Mouse (Mus musculus) C2C12 (cell line): ENCODE measurements around the gene Syna. TPM values are rescaled to one million over a fixed set of nuclear protein-coding genes. Genes with fewer than 3 reads are reported as not detected.

Experiments used
- H3K27me3 ChIP-seq: one replicate; pipeline ENCODE4 v1.6.1; 2011; ENCODE audit not compliant: control insufficient read depth, insufficient read depth, insufficient read length
- H3K36me3 ChIP-seq: one replicate; pipeline ENCODE4 v1.6.1; 2011; ENCODE audit not compliant: control insufficient read depth, insufficient read depth
- H3K4me3 ChIP-seq: one replicate; pipeline ENCODE4 v1.5.1; 2011; ENCODE audit warnings: mild to moderate bottlenecking, control low read depth; ENCODE audit not compliant: poor library complexity, insufficient read depth, severe bottlenecking
- H3K79me2 ChIP-seq: one replicate; pipeline ENCODE4 v1.6.1; 2011; ENCODE audit not compliant: control insufficient read depth, insufficient read depth
- H3K79me3 ChIP-seq: one replicate; pipeline ENCODE4 v1.6.1; 2011; ENCODE audit warnings: low read depth, control low read depth
- H3ac ChIP-seq: one replicate; pipeline ENCODE3; 2011; ENCODE audit warnings: low read depth; ENCODE audit not compliant: control insufficient read depth, insufficient read length
- CEBPB ChIP-seq: IDR thresholded peaks from one replicate; pipeline ENCODE4 v1.6.1; 2011; ENCODE audit warnings: low read depth, mild to moderate bottlenecking, control low read depth, moderate library complexity
- CTCF ChIP-seq: IDR thresholded peaks from one replicate; pipeline ENCODE4 v1.5.1; 2011; ENCODE audit not compliant: control insufficient read depth, insufficient read depth, insufficient read length
- FOSL1 ChIP-seq: IDR thresholded peaks from one replicate; pipeline ENCODE4 v1.8.0; 2011; ENCODE audit warnings: mild to moderate bottlenecking, low read length; ENCODE audit not compliant: poor library complexity, insufficient read depth, severe bottlenecking
- MAX ChIP-seq: IDR thresholded peaks from one replicate; pipeline ENCODE4 v1.6.1; 2011; ENCODE audit warnings: mild to moderate bottlenecking, control low read depth
- MYOD1 ChIP-seq: IDR thresholded peaks from one replicate; pipeline ENCODE4 v1.6.1; 2011; ENCODE audit warnings: low read depth; ENCODE audit not compliant: control insufficient read depth, insufficient read length
- MYOG ChIP-seq: IDR thresholded peaks from one replicate; pipeline ENCODE4 v1.6.1; 2011; ENCODE audit not compliant: control insufficient read depth, insufficient read length; ENCODE audit errors: extremely low read depth
- USF1 ChIP-seq: IDR thresholded peaks from one replicate; pipeline ENCODE4 v1.6.1; 2011; ENCODE audit warnings: low read depth, mild to moderate bottlenecking, control low read depth, moderate library complexity
- polyA plus RNA-seq: library from polyadenylated mRNA; unstranded; fragments of >200 nt; fragmentation: generic; extraction: Trizol; gene quantifications from one replicate; pipeline ENCODE4 v1.2.1, GENCODE M21; 2012; ENCODE audit warnings: missing spikeins

Syna gene
- polyA plus RNA-seq, 1 experiment: 0.11 TPM

DNA sequence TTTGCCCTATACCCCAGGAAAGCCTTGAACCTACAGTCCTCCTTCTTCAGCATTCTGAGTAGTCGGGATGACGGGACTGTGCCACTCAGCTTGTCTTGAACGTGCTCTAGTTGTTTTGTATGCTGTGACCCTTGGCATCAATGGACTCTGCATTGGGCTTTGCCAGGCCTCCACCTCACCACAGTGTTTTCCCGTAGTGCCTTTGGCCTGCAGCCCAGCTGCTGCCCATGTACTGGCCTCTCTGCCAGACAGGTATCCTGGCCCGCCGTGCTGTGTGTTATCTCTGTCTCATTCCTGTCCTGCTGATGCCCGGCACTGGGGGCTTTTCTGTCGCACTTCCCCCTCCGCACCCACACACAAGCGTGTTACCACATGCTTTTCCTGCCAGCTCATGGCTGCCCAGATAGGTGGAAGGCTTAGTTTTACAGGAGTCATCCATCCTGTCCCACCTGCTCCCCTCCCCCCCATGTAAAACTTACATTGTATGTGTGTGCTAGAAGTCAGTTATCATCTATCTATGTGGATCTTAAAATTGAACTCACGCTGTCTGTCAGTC is 32.1 kb upstream of the Syna start:
- Histone ChIP-seq H3K79me2 (no peaks in the 10 kb centered on the region), H3K4me3 (no peak overlapping the region), H3ac (no peak overlapping the region), H3K36me3 (peaks cover 57% of the 10 kb centered on the region), H3K79me3 (no peaks in the 10 kb centered on the region), H3K27me3 (no peaks in the 10 kb centered on the region)
- no peak for TF ChIP-seq USF1
- TF ChIP-seq MYOG: no peak

DNA sequence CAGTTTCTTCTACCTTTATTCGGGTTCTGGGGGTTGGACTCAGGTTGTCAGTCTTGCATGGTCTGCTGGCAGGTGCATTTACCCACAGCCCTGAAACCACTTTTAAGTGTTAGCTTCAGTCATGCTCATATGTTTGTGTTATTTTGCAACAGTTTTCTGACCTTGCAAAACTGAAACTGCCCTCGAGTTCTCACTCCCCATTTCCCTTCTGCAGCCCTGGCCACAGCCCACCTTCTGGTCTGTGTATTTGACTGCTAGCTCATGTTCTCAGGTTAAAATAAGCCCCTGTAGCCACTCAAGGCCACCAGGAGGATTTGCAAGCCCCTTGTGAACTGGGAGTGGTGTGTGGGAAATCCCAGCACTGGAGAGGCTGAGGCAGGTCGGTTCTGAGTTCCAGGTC is 29.9 kb upstream of the Syna start:
- no peak overlapping the region for H3ac ChIP-seq
- peaks cover 39% of the 10 kb centered on the region for H3K36me3 ChIP-seq
- peaks cover 17% of the 10 kb centered on the region for H3K79me2 ChIP-seq
- H3K79me3 ChIP-seq: peaks cover 2% of the 10 kb centered on the region
- no peaks in the 10 kb centered on the region for H3K27me3 ChIP-seq
- H3K4me3 ChIP-seq: no peak overlapping the region
- TF ChIP-seq MAX: no peak
- no peak for TF ChIP-seq USF1
- TF ChIP-seq CEBPB: no peak
- TF ChIP-seq MYOG: no peak

- H3K36me3 ChIP-seq: peaks cover 18% of the 10 kb centered on the region
- H3K27me3 ChIP-seq: no peaks in the 10 kb centered on the region
- no peak overlapping the region for H3K4me3 ChIP-seq
- no peak overlapping the region for H3ac ChIP-seq
- TF ChIP-seq MYOG (no peak), CEBPB (no peak), USF1 (no peak), FOSL1 (no peak), MAX (no peak), CTCF (no peak), MYOD1 (no peak)
- H3K79me2 ChIP-seq: peaks cover 40% of the 10 kb centered on the region
- peaks cover 19% of the 10 kb centered on the region for H3K79me3 ChIP-seq
These were observed 24.8 kb upstream of the Syna start for GRCm38 (mm10) chr5:134584798-134585197.

DNA sequence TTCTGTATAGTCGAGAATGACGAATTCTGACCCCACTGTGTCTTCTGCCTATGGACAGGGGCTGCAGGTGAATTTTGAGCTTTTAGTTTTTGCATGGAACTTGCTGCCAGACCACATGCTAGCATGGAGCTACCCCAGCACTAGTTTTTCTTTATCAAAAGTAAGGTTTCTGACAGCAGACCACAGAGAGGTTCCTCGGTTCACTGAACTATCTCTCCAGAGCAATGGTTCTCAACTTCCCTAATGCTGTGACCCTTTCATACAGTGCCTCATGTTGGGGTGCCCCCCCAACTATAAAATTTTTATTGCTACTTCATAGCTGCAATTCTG is 23.9 kb upstream of the Syna start:
- Histone ChIP-seq H3K36me3 (peaks cover 18% of the 10 kb centered on the region), H3K79me2 (peaks cover 40% of the 10 kb centered on the region), H3K27me3 (no peaks in the 10 kb centered on the region), H3K4me3 (no peak overlapping the region), H3K79me3 (peaks cover 19% of the 10 kb centered on the region), H3ac (no peak overlapping the region)
- TF ChIP-seq FOSL1: no peak
- TF ChIP-seq MYOD1: no peak
- no peak for TF ChIP-seq MAX

GRCm38 (mm10) chr5:134583006-134583883 is 23.3 kb upstream of the Syna start:
- TF ChIP-seq FOSL1: no peak
- Histone ChIP-seq H3K27me3 (no peaks in the 10 kb centered on the region), H3ac (peak overlapping the region; percentile 99)

DNA sequence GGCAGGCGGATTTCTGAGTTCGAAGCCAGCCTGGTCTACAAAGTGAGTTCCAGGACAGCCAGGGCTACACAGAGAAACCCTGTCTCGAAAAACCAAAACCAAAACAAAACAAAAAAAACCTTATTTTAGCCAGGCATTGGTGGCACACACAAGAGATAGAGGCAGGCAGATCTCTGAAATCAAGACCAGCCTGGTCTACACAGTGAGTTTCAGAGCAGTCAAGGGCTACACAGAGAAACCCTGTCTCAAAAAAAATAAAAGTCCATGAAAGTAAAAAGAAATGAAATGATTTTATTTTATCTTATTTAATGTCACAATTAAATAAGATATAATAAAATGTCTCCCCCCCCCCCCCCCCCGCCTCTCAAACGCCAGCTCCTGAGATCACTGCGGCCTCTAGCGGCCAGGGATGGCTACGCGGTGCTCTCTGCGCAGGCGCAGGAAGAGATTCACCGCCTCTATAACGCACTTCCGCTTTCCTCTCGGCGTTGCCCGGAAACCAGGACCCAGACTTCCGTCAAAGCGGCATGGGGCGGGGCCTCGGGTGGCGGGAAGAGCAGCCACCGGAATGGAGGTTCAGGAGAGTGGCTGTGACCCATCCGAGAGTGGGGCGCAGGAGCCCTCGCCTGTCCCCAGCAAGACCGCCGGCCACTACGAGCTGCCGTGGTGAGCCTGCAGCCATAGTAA is 22.4 kb upstream of the Syna start:
- peaks cover 11% of the 10 kb centered on the region for H3K36me3 ChIP-seq
- peak overlapping the region; percentile 99 for H3ac ChIP-seq
- peak overlapping the region; percentile 88 for H3K4me3 ChIP-seq
- no peaks in the 10 kb centered on the region for H3K27me3 ChIP-seq
- TF ChIP-seq USF1 (no peak), CTCF (peak; percentile 75), MYOG (no peak), MAX (peak; percentile 30), CEBPB (no peak), MYOD1 (no peak), FOSL1 (no peak)
- H3K79me2 ChIP-seq: peaks cover 40% of the 10 kb centered on the region
- peaks cover 19% of the 10 kb centered on the region for H3K79me3 ChIP-seq

More at GRCm38 (mm10) chr5:134583006-134583883, 23.3 kb upstream of the Syna start:
- peaks cover 40% of the 10 kb centered on the region for H3K79me2 ChIP-seq
- H3K36me3 ChIP-seq: peaks cover 18% of the 10 kb centered on the region
- H3K79me3 ChIP-seq: peaks cover 19% of the 10 kb centered on the region
- peak overlapping the region; percentile 88 for H3K4me3 ChIP-seq
